Mouse (Mus musculus): ENCODE data around the gene Ifna12. TPM values are rescaled to one million over a fixed set of nuclear protein-coding genes. Genes with fewer than 3 reads are reported as not detected.
"Not testable (repeated sequence)": the region's sequence is repeated elsewhere in the genome, so short reads cannot be mapped to it uniquely, and the experiment has no call there.

Gene Ifna12
- total and polyA plus RNA-seq, 3 experiments = not detected

DNA sequence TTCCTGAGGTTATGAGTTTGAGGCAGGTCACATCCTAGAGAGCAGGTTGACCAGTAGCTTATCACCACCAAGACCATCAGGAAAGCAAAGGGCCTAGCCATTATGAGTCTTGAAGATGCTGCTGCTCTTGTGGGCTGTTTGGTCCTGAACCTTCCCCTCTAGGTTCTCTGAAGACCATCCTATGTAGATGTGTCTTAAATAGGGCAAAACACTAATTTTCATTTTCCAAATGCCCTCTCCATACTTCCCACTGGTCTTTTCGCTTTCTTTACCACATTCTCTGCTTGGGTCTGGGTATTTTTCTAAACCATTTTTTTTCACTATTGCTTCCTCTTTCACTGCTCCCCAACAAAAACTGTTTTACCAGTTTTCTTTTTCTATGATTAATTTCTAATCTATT lies 10.9 kb downstream of the Ifna12 start, which contains the start of gene Ifna9:
Ifna9 (minus strand) TSS at position 101 of the 400 bp plus-strand sequence.
- Histone ChIP-seq H3K4me3 (no peak within 1 kb of the TSS), H3K27ac (no peak within 1 kb of the TSS), H3K9ac (ENCODE audit: low read depth, low read length) (no peak within 1 kb of the TSS), H3K79me2 (replicated peaks; ENCODE audit: control insufficient read depth, insufficient read depth, low read length) (no peaks in the 10 kb centered on the region), H3K36me3 (ENCODE audit: control insufficient read depth, insufficient read depth, low read length) (no peaks in the 10 kb centered on the region), H3K27me3 (ENCODE audit: control insufficient read depth, insufficient read depth, low read length) (no peaks in the 10 kb centered on the region), H3K4me1 (ENCODE audit: control insufficient read depth, insufficient read depth, low read length) (no peaks in the 10 kb centered on the region)
- 59% methylated on average over 1 of the region's 1 CpGs for WGBS
- intact Hi-C loops (cut with DNase I) = no loop called here
- DNase-seq = no peak
- no peak for TF ChIP-seq POLR2A (IDR thresholded peaks at IDR 0.05; ENCODE audit: insufficient read depth, low read depth, low read length)
- no peak for TF ChIP-seq CTCF (IDR thresholded peaks at IDR 0.05)
- no peak for TF ChIP-seq EP300 (IDR thresholded peaks at IDR 0.05; ENCODE audit: insufficient read depth, low read depth, low read length)

DNA sequence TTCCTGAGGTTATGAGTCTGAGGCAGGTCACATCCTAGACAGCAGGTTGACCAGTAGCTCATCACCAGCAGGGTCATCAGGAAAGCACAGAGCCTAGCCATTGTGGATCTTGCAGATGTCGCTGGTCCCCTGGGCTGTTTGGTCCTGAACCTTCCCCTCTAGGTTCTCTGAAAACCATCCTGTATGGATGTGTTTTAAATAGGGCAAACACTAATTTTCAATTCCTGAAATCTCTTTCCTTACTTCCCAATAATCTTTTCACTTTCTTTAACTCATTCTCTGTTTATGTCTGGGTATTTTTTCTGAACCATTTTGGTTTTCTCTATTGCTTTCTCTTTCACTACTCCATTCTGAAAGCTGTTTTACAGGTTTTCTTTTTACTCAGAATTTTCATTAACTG lies 31.5 kb downstream of the Ifna12 start, which contains the start of gene Ifna14:
Ifna14 (minus strand) TSS at position 101 of the 400 bp plus-strand sequence.
- WGBS = 59% methylated on average over 1 of the region's 1 CpGs
- intact Hi-C loops (cut with DNase I) = no loop called here
- Histone ChIP-seq H3K27ac (no peak within 1 kb of the TSS), H3K79me2 (replicated peaks; ENCODE audit: control insufficient read depth, insufficient read depth, low read length) (no peaks in the 10 kb centered on the region), H3K4me3 (no peak within 1 kb of the TSS), H3K36me3 (ENCODE audit: control insufficient read depth, insufficient read depth, low read length) (no peaks in the 10 kb centered on the region), H3K4me1 (ENCODE audit: control insufficient read depth, insufficient read depth, low read length) (no peaks in the 10 kb centered on the region), H3K9ac (ENCODE audit: low read depth, low read length) (no peak within 1 kb of the TSS), H3K27me3 (ENCODE audit: control insufficient read depth, insufficient read depth, low read length) (no peaks in the 10 kb centered on the region)
- DNase-seq = no peak
- TF ChIP-seq EP300 (IDR thresholded peaks at IDR 0.05; ENCODE audit: insufficient read depth, low read depth, low read length) = no peak
- TF ChIP-seq POLR2A (IDR thresholded peaks at IDR 0.05; ENCODE audit: insufficient read depth, low read depth, low read length) = no peak
- no peak for TF ChIP-seq CTCF (IDR thresholded peaks at IDR 0.05)

DNA sequence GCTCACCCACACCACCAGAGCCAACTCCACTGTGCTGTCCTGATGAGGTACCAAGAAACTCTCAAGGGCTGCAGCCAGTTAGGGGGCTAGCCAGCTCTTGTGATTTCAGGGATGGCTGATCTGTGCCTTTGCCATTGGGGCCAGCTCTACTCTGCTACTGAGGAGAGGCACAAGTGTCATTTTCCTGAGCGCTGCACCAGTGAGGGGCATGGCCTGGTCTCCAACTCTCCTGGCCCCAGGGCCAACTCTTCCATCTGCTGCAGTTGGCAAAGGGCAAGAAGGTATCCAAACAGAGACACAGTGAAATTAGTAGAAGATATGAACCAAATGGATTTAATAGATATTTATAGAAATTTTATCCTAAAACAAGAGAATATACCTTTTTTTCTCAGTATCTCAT lies 41.4 kb downstream of the Ifna12 start:
- intact Hi-C loops (cut with DNase I) = no loop called here
- DNase-seq = no peak
- Histone ChIP-seq H3K27ac (no peak overlapping the region), H3K79me2 (replicated peaks; ENCODE audit: control insufficient read depth, insufficient read depth, low read length) (no peaks in the 10 kb centered on the region), H3K27me3 (ENCODE audit: control insufficient read depth, insufficient read depth, low read length) (no peaks in the 10 kb centered on the region), H3K4me1 (ENCODE audit: control insufficient read depth, insufficient read depth, low read length) (no peaks in the 10 kb centered on the region), H3K4me3 (no peak overlapping the region), H3K36me3 (ENCODE audit: control insufficient read depth, insufficient read depth, low read length) (no peaks in the 10 kb centered on the region), H3K9ac (ENCODE audit: low read depth, low read length) (no peak overlapping the region)
- no peak for TF ChIP-seq EP300 (IDR thresholded peaks at IDR 0.05; ENCODE audit: insufficient read depth, low read depth, low read length)
- no peak for TF ChIP-seq CTCF (IDR thresholded peaks at IDR 0.05)
- no peak for TF ChIP-seq POLR2A (IDR thresholded peaks at IDR 0.05; ENCODE audit: insufficient read depth, low read depth, low read length)
- WGBS = 94% methylated on average over 1 of the region's 1 CpGs

DNA sequence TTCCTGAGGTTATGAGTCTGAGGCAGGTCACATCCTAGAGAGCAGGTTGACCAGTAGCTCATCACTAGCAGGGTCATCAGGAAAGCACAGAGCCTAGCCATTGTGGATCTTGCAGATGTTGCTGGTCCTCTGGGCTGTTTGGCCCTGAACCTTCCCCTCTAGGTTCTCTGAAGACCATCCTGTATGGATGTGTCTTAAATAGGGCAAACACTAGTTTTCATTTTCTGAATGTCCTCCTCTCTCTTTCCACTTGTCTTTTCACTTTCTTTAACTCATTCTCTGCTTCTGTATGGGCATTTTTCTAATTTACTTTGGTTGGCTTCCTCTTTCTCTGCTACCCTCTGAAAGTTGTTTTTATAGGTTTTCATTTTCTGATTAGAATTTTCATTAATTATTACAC lies 45.0 kb downstream of the Ifna12 start, which contains the start of gene Ifna15:
Ifna15 (minus strand) TSS at position 101 of the 400 bp plus-strand sequence.
- DNase-seq; H3K4me3 ChIP-seq; intact Hi-C loops (cut with DNase I); H3K79me2 ChIP-seq (replicated peaks; ENCODE audit: control insufficient read depth, insufficient read depth, low read length); H3K27me3 ChIP-seq (ENCODE audit: control insufficient read depth, insufficient read depth, low read length); H3K9ac ChIP-seq (ENCODE audit: low read depth, low read length); H3K4me1 ChIP-seq (ENCODE audit: control insufficient read depth, insufficient read depth, low read length); H3K27ac ChIP-seq; H3K36me3 ChIP-seq (ENCODE audit: control insufficient read depth, insufficient read depth, low read length): not testable (repeated sequence)

Other genes starting within 250 kb of the Ifna12 start
Only the 30 nearest of the 32 such genes appear.
- gene Hacd4, start 164.4 kb downstream of the Ifna12 start, total RNA-seq (2021) = 1 to 10 TPM; 3.5 to 5.4 TPM
- gene Hacd4, start 164.4 kb downstream of the Ifna12 start, polyA plus RNA-seq (2012; rRNA removed) = 2.9 and 5.0 TPM in 2 replicates
- not detected for gene Ifnb1, start 80.6 kb downstream of the Ifna12 start, total RNA-seq (2021)
- not detected in 2 replicates for gene Ifnb1, start 80.6 kb downstream of the Ifna12 start, polyA plus RNA-seq (2012; rRNA removed)
- not detected for gene Ifna15, start 45.1 kb downstream of the Ifna12 start, total RNA-seq (2021)
- gene Ifna15, start 45.1 kb downstream of the Ifna12 start, polyA plus RNA-seq (2012; rRNA removed) = not detected in 2 replicates
- not detected for gene Ifna14, start 31.6 kb downstream of the Ifna12 start, total RNA-seq (2021)
- not detected in 2 replicates for gene Ifna14, start 31.6 kb downstream of the Ifna12 start, polyA plus RNA-seq (2012; rRNA removed)
- not detected for gene Ifna9, start 11.0 kb downstream of the Ifna12 start, total RNA-seq (2021)
- not detected in 2 replicates for gene Ifna9, start 11.0 kb downstream of the Ifna12 start, polyA plus RNA-seq (2012; rRNA removed)
- not detected for gene C87499, start 31.0 kb upstream of the Ifna12 start, total RNA-seq (2021)
- not detected in 2 replicates for gene C87499, start 31.0 kb upstream of the Ifna12 start, polyA plus RNA-seq (2012; rRNA removed)
- gene Ifna13, start 41.1 kb upstream of the Ifna12 start, total RNA-seq (2021) = not detected
- not detected in 2 replicates for gene Ifna13, start 41.1 kb upstream of the Ifna12 start, polyA plus RNA-seq (2012; rRNA removed)
- not detected for gene Ifna16, start 73.5 kb upstream of the Ifna12 start, total RNA-seq (2021)
- gene Ifna16, start 73.5 kb upstream of the Ifna12 start, polyA plus RNA-seq (2012; rRNA removed) = not detected in 2 replicates
- gene Ifna2, start 80.5 kb upstream of the Ifna12 start, total RNA-seq (2021) = not detected
- not detected in 2 replicates for gene Ifna2, start 80.5 kb upstream of the Ifna12 start, polyA plus RNA-seq (2012; rRNA removed)
- not detected for gene Ifnab, start 88.0 kb upstream of the Ifna12 start, total RNA-seq (2021)
- gene Ifnab, start 88.0 kb upstream of the Ifna12 start, polyA plus RNA-seq (2012; rRNA removed) = not detected in 2 replicates
- gene Gm26566, start 118.4 kb upstream of the Ifna12 start, total RNA-seq (2021) = under 1 TPM in 1 of 2 experiments, not detected in 1; 0.36 TPM
- gene Gm26566, start 118.4 kb upstream of the Ifna12 start, polyA plus RNA-seq (2012; rRNA removed) = 0.20 TPM in 1 of 2 replicates, not detected in the other
- 10 to 100 TPM; 71.0 to 71.1 TPM for gene Klhl9, start 119.1 kb upstream of the Ifna12 start, total RNA-seq (2021)
- 11.8 and 26.1 TPM in 2 replicates for gene Klhl9, start 119.1 kb upstream of the Ifna12 start, polyA plus RNA-seq (2012; rRNA removed)
- gene Gm13271, start 151.5 kb upstream of the Ifna12 start, total RNA-seq (2021) = not detected
- gene Gm13271, start 151.5 kb upstream of the Ifna12 start, polyA plus RNA-seq (2012; rRNA removed) = not detected in 2 replicates
- gene Gm13283, start 156.7 kb upstream of the Ifna12 start, total RNA-seq (2021) = not detected
- not detected in 2 replicates for gene Gm13283, start 156.7 kb upstream of the Ifna12 start, polyA plus RNA-seq (2012; rRNA removed)
- not detected for gene Gm13290, start 170.5 kb upstream of the Ifna12 start, total RNA-seq (2021)
- not detected in 2 replicates for gene Gm13290, start 170.5 kb upstream of the Ifna12 start, polyA plus RNA-seq (2012; rRNA removed)
- not detected for gene Gm13289, start 173.5 kb upstream of the Ifna12 start, total RNA-seq (2021)
- not detected in 2 replicates for gene Gm13289, start 173.5 kb upstream of the Ifna12 start, polyA plus RNA-seq (2012; rRNA removed)
- gene Gm13272, start 176.5 kb upstream of the Ifna12 start, total RNA-seq (2021) = not detected
- gene Gm13272, start 176.5 kb upstream of the Ifna12 start, polyA plus RNA-seq (2012; rRNA removed) = not detected in 2 replicates
- not detected for gene Ifnz, start 178.8 kb upstream of the Ifna12 start, total RNA-seq (2021)
- gene Ifnz, start 178.8 kb upstream of the Ifna12 start, polyA plus RNA-seq (2012; rRNA removed) = not detected in 2 replicates
- not detected for gene Gm13276, start 182.3 kb upstream of the Ifna12 start, total RNA-seq (2021)
- not detected in 2 replicates for gene Gm13276, start 182.3 kb upstream of the Ifna12 start, polyA plus RNA-seq (2012; rRNA removed)
- gene Gm13277, start 185.3 kb upstream of the Ifna12 start, total RNA-seq (2021) = not detected
- gene Gm13277, start 185.3 kb upstream of the Ifna12 start, polyA plus RNA-seq (2012; rRNA removed) = not detected in 2 replicates
- gene Gm13278, start 188.2 kb upstream of the Ifna12 start, total RNA-seq (2021) = not detected
- gene Gm13278, start 188.2 kb upstream of the Ifna12 start, polyA plus RNA-seq (2012; rRNA removed) = not detected in 2 replicates
- gene Gm13275, start 191.1 kb upstream of the Ifna12 start, total RNA-seq (2021) = not detected
- not detected in 2 replicates for gene Gm13275, start 191.1 kb upstream of the Ifna12 start, polyA plus RNA-seq (2012; rRNA removed)
- gene Gm13279, start 194.0 kb upstream of the Ifna12 start, total RNA-seq (2021) = not detected
- not detected in 2 replicates for gene Gm13279, start 194.0 kb upstream of the Ifna12 start, polyA plus RNA-seq (2012; rRNA removed)
- gene Gm13285, start 196.3 kb upstream of the Ifna12 start, total RNA-seq (2021) = not detected
- gene Gm13285, start 196.3 kb upstream of the Ifna12 start, polyA plus RNA-seq (2012; rRNA removed) = not detected in 2 replicates
- not detected for gene Gm13287, start 199.9 kb upstream of the Ifna12 start, total RNA-seq (2021)
- gene Gm13287, start 199.9 kb upstream of the Ifna12 start, polyA plus RNA-seq (2012; rRNA removed) = not detected in 2 replicates
- gene Gm13288, start 202.2 kb upstream of the Ifna12 start, total RNA-seq (2021) = not detected
- not detected in 2 replicates for gene Gm13288, start 202.2 kb upstream of the Ifna12 start, polyA plus RNA-seq (2012; rRNA removed)
- gene Ifna7, start 212.9 kb upstream of the Ifna12 start, total RNA-seq (2021) = not detected
- not detected in 2 replicates for gene Ifna7, start 212.9 kb upstream of the Ifna12 start, polyA plus RNA-seq (2012; rRNA removed)
- gene Ifna11, start 216.6 kb upstream of the Ifna12 start, total RNA-seq (2021) = not detected
- not detected in 2 replicates for gene Ifna11, start 216.6 kb upstream of the Ifna12 start, polyA plus RNA-seq (2012; rRNA removed)
- gene Ifna6, start 224.0 kb upstream of the Ifna12 start, total RNA-seq (2021) = not detected
- not detected in 2 replicates for gene Ifna6, start 224.0 kb upstream of the Ifna12 start, polyA plus RNA-seq (2012; rRNA removed)
- not detected for gene Ifna5, start 232.1 kb upstream of the Ifna12 start, total RNA-seq (2021)
- not detected in 2 replicates for gene Ifna5, start 232.1 kb upstream of the Ifna12 start, polyA plus RNA-seq (2012; rRNA removed)

All from heart, adult 2 months (tissue).